Mouse (Mus musculus) testis, adult 2 months (tissue): ENCODE results near the gene Exoc4. TPM values are rescaled to one million over a fixed set of nuclear protein-coding genes. Genes with fewer than 3 reads are reported as not detected.

Source experiments
- H3K27ac ChIP-seq: fragments of 200-500 bp; 2 replicates; pipeline ENCODE4 v1.5.1; 2012; ENCODE audit warnings: low read depth, low read length; ENCODE audit not compliant: control insufficient read depth, insufficient read depth
- H3K27me3 ChIP-seq: fragments of 200-500 bp; 2 replicates; pipeline ENCODE4 v1.6.1; 2012; ENCODE audit warnings: mild to moderate bottlenecking, low read length, moderate library complexity; ENCODE audit not compliant: control insufficient read depth, insufficient read depth
- H3K36me3 ChIP-seq: fragments of 200-500 bp; 2 replicates; pipeline ENCODE4 v1.6.1; 2012; ENCODE audit warnings: mild to moderate bottlenecking, low read length; ENCODE audit not compliant: control insufficient read depth, insufficient read depth
- H3K4me1 ChIP-seq: fragments of 200-500 bp; 2 replicates; pipeline ENCODE4 v1.6.1; 2012; ENCODE audit warnings: low read length; ENCODE audit not compliant: control insufficient read depth, insufficient read depth
- H3K4me3 ChIP-seq: fragments of 200-500 bp; 2 replicates; pipeline ENCODE4 v1.5.1; 2012; ENCODE audit warnings: low read depth, mild to moderate bottlenecking, low read length, moderate library complexity, mixed read lengths; ENCODE audit not compliant: control insufficient read depth
- CTCF ChIP-seq: fragments of 200-500 bp; IDR thresholded peaks from 2 replicates; pipeline ENCODE4 v1.5.1; 2012; ENCODE audit warnings: low read depth, mild to moderate bottlenecking, inconsistent platforms, low read length, moderate library complexity; ENCODE audit not compliant: control insufficient read depth, insufficient read depth, insufficient replicate concordance
- POLR2A ChIP-seq: fragments of 200-500 bp; IDR thresholded peaks from 2 replicates; pipeline ENCODE4 v1.6.1; 2012; ENCODE audit warnings: low read depth, mild to moderate bottlenecking, inconsistent platforms, low read length, moderate library complexity; ENCODE audit not compliant: control insufficient read depth
- polyA plus RNA-seq: library from polyadenylated mRNA; depleted of rRNA; stranded (reverse); fragments of >200 nt; gene quantifications from 2 replicates; pipeline ENCODE4 v1.2.3, GENCODE M21; 2012

Gene Exoc4
- polyA plus RNA-seq, 1 experiment, result 3.3 TPM

- Histone ChIP-seq H3K36me3 (no peaks in the 10 kb centered on the region), H3K27me3 (no peaks in the 10 kb centered on the region), H3K4me3 (peak overlapping the region; percentile 12; the same call in 1 of the 2 replicates), H3K4me1 (no peaks in the 10 kb centered on the region), H3K27ac (no peak overlapping the region)
- TF ChIP-seq POLR2A (no peak), CTCF (no peak)
Observed at GRCm38 (mm10) chr6:33380517-33380916, 131.6 kb downstream of the Exoc4 start.

DNA sequence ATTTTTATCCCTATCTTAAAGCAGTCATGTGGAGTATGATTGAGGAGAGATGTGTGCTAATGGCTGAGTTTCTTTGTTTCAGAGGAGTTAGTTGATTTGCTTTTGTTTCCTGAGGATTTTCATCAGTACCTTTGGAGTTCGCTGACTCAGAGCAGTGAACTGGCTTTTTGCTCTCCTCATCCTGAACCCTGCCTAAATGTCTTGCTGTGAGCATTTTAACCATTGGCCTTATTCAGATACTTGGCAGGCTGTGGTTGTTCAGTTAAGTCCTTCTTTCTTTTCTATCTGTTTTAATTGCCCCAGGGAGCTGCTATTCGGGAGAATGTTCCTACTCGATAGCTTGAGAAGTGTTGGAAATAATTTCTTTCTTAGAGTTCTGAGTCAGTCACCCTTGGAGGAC lies 133.3 kb downstream of the Exoc4 start:
- Histone ChIP-seq H3K36me3 (no peaks in the 10 kb centered on the region), H3K4me3 (no peak overlapping the region), H3K27me3 (no peaks in the 10 kb centered on the region), H3K4me1 (no peaks in the 10 kb centered on the region), H3K27ac (no peak overlapping the region)
- TF ChIP-seq POLR2A (no peak), CTCF (no peak)

DNA sequence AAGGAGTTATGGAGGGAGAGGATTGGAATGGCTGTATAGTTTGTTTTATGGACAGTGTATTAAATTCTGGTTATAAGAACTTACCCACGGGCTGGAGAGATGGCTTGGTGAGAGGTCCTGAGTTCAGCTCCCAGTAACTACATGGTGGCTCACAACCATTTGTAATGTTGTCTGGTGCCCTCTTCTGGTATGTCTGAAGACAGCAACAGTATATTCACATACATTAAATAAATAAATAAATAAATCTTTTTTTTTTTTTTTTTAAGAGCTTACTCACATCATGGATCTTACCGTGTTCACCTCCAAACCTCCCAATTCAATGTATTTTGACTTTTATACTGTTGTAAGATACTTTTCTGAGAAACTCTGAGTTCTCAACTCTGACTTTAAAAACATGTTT lies 143.1 kb downstream of the Exoc4 start:
- H3K27me3 ChIP-seq, result no peaks in the 10 kb centered on the region
- H3K27ac ChIP-seq, result no peak overlapping the region
- H3K4me3 ChIP-seq, result no peak overlapping the region
- no peaks in the 10 kb centered on the region for H3K36me3 ChIP-seq
- no peaks in the 10 kb centered on the region for H3K4me1 ChIP-seq
- no peak for TF ChIP-seq POLR2A
- no peak for TF ChIP-seq CTCF

- no peak for TF ChIP-seq CTCF
- no peak for TF ChIP-seq POLR2A
- Histone ChIP-seq H3K4me3 (no peak overlapping the region), H3K27me3 (no peaks in the 10 kb centered on the region), H3K27ac (no peak overlapping the region), H3K4me1 (no peaks in the 10 kb centered on the region), H3K36me3 (no peaks in the 10 kb centered on the region)
Observed at GRCm38 (mm10) chr6:33399491-33399890, 150.6 kb downstream of the Exoc4 start.

DNA sequence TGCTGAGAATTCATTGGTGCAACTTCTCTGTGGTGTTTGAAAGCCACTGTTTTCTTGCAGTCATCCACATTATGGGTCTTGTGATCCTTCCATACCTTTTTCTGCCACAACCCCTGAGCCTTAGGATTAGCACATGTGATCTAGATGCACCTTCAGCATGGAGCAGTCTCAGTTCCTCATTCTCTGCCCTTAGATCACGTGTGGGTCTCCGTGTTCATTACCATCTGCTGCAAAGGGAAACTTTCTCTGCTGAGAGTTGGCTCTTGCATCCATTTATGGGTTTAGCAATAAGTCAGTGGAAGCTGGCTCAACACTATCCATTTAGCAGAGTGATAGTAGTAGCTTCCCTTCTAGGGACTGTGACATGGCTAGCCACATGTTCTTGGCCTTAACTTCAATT lies 152.3 kb downstream of the Exoc4 start:
- Histone ChIP-seq H3K4me1 (no peaks in the 10 kb centered on the region), H3K27ac (no peak overlapping the region), H3K4me3 (no peak overlapping the region), H3K36me3 (no peaks in the 10 kb centered on the region), H3K27me3 (no peaks in the 10 kb centered on the region)
- TF ChIP-seq POLR2A (no peak), CTCF (no peak)

- no peaks in the 10 kb centered on the region for H3K27me3 ChIP-seq
- TF ChIP-seq CTCF (no peak), POLR2A (no peak)
- no peaks in the 10 kb centered on the region for H3K36me3 ChIP-seq
- no peak overlapping the region for H3K27ac ChIP-seq
- no peak overlapping the region for H3K4me3 ChIP-seq
- H3K4me1 ChIP-seq, result no peaks in the 10 kb centered on the region
Observed at GRCm38 (mm10) chr6:33405562-33406275, 156.8 kb downstream of the Exoc4 start.

DNA sequence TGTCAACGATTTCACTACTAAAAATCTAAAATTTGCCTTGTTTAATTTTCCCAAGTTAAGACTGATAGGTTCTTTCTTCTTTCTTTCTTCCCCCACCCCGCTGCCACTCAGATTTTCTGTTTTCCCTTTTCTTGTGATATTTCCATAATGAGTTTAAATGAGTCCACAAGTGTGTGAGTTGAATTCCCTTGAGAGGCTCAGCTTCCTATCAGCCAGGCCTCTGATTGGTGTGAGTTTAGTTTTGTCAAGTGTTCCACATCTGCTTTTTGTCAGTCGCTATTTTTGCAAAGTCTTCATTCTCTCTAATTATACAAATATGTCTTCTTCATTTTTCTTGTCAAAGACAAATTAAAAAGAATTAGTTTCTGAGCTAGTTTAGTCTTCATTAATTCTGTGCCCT lies 160.7 kb downstream of the Exoc4 start:
- Histone ChIP-seq H3K36me3 (no peaks in the 10 kb centered on the region), H3K27ac (no peak overlapping the region), H3K4me1 (no peaks in the 10 kb centered on the region), H3K27me3 (no peaks in the 10 kb centered on the region), H3K4me3 (no peak overlapping the region)
- TF ChIP-seq POLR2A (no peak), CTCF (no peak)
